Mouse (Mus musculus) CD4-positive helper T cell, adult 2 months (primary cell): ENCODE results near the gene Csnk1g2.
A peak's percentile ranks its signal among the peaks of the same experiment; 100 is the strongest.

ENCODE experiments used
- DNase-seq: peaks from one replicate; pipeline ENCODE4 v3.0.0-alpha.2; 2012; ENCODE audit warnings: low read depth, missing footprints, low spot score

Csnk1g2 gene

GRCm38 (mm10) chr10:80665459-80665858, 42.8 kb downstream of the Csnk1g2 start:
- no peak for DNase-seq

DNA sequence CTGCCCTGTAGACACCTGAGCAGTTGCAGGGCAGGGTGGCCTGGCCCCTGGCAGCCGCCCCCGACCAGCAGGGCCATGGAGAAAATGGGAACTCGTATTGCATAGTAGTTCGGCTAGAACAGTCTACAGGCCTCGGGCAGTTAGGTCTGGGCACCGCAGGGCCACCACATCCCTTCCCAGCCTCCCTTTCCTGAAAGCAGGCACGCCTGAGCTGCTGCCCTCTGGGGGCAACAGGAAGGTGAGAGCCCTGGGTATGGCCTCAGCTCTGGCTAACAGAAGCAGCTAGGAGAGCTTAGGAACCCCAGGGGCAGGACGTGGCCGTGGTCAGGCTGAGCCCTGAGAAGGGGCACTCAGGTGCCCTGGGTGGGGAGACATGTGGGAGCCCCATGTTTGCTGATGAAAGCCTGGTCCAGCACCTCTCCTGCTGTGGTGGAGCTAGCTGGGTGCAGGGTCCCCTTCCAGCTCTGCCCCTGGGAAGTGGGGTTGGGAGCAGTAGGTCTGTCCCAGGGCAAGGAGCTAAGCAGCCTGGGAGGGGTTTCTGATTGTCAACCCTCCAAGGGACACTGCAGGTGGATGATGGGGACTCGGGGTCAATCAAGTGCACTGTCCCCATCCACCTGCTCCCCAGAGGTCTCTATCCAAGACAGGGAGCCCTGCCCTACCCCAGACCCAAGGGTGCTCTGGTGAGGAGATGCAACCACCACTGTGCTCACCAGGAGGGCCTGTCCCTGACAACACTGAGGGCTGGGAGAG, 43.5 kb downstream of the Csnk1g2 start:
- DNase-seq = no peak

GRCm38 (mm10) chr10:80666837-80667412, 44.3 kb downstream of the Csnk1g2 start:
- no peak for DNase-seq

DNA sequence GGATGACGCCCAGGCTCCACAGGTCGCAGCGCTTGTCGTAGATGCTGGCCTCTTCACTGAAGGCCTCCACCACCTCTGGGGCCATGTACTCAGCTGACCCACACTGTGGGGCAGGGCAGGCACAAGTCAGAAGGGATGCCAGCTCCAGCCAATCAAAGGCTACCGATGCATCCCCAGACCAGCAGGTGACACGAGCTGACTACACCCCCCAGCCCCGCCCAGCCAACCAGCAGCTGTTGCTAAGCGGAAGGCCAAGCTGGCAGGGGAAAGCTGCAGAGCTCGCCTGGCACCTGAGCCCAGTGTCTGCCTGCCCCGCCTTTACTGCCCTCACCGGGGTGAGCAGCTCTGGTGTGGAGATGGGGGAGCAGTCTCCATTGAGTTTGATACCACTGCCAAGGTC, 46.0 kb downstream of the Csnk1g2 start:
- no peak for DNase-seq

- DNase-seq = no peak
Measured at GRCm38 (mm10) chr10:80669018-80669417, 46.4 kb downstream of the Csnk1g2 start.

GRCm38 (mm10) chr10:80669737-80670485, 47.3 kb downstream of the Csnk1g2 start:
- no peak for DNase-seq

GRCm38 (mm10) chr10:80670531-80670930, 47.9 kb downstream of the Csnk1g2 start:
- DNase-seq = no peak

- no peak for DNase-seq
Measured at GRCm38 (mm10) chr10:80671251-80671650, 48.6 kb downstream of the Csnk1g2 start.

DNA sequence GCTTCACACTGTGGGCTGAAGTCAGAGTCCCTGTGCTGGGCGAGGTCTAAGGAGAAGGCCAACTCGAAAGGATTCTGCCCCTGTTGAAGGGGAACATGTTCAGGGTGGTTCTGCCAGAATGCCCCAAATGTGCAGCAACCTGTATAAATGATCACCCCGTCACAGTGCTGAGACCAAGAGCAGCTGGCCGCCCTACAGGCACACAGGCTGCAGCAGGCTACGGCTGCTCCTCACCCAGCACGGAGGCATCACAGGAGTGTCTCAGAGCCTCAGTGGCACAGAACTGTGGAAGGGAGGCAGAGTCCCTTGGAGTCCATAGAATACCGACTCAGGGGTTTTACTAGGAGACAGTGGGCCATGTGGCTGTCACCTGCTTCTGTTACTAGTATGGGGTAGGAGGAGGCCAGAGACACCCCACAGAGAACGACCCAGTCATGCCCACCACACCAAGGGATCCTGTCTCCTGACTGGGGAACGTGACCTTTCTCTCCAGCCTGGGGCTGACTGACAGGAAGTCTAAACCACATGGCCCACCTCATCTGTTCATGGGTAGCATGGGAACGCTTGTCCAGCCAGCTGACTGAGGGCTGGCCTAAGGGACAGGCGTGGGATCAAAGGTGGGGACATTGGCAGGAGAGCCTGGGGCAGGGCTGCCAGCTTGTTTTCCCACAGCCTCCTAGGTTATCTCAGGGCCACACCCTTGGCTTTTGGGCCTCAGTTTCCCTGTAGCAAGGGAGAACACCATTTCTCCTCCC, 49.5 kb downstream of the Csnk1g2 start:
- DNase-seq = no peak

- no peak for DNase-seq
Measured at GRCm38 (mm10) chr10:80673690-80674089, 51.1 kb downstream of the Csnk1g2 start.

DNA sequence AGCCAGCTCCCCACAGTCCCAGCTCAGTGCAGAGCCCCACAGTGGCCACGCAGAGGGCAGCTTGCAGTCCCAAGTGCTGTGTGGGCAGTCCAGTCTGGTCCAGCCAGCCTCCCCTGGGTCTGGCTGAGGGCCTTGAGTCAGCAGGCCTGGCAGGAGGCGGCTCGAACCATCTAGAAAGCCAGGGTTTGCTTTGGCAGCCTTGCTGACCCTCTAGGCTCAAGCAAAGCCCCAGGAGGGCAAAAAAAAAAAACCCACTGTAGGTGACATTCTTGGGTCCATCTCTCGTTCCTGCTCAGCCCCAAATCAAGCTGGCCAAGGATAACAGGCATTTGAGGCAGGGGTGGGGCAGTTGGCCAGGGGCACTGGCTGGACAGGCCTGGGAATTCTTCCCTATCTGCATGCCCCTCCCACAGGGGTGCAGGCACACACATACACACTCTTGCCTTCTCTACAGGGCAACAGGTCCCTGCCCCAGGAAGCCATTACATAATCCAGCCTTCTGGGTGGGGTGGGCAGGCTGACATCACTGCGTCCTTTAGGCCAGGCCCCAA, 51.6 kb downstream of the Csnk1g2 start:
- no peak for DNase-seq

- DNase-seq = no peak
Measured at GRCm38 (mm10) chr10:80674851-80675404, 52.3 kb downstream of the Csnk1g2 start.

DNA sequence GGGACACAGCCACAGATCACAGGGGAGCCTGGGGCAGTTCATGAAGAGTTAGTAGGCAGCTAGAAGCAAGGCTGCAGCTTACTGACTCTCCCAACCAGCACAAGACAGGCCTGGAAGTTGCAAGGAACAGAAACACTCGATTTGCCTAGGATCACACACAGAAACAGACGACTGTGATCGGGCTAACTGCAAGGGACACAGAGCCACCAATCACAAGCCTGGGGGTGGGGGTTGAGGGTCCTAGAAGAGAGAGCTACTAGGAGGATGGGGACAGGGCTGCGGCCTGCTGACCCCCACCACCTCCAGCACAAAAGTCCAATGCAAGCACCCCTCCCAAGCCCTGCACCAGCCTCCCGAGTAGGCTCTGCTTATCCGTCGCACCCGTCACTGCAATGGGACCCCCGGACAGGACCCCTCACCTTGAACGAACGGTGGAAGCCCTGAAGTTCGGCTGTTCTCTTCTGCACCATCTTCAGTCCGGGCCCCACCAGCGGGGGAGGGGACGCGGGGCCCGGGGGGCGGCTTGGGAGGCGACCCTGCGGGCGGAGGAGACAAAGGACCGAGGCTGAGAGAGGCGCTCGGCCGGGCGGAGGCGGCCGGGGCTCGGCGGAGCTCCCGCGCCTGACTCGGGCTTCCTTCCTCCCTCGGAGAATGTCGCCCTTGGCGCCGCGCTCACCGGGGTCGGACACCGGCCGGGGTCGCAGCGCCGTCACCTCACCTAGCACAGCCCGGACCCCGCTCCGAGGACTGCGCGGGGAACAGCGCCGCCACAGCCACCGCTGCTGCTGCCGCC, 53.0 kb downstream of the Csnk1g2 start:
- DNase-seq = no peak

- peak; percentile 100 for DNase-seq
Measured at GRCm38 (mm10) chr10:80676198-80676928, 53.7 kb downstream of the Csnk1g2 start.

- DNase-seq = peak; percentile 86
Measured at GRCm38 (mm10) chr10:80677128-80677875, 54.7 kb downstream of the Csnk1g2 start.

- DNase-seq = peak; percentile 95
Measured at GRCm38 (mm10) chr10:80677942-80678436, 55.4 kb downstream of the Csnk1g2 start, which contains the start of gene Mknk2. Gene Mknk2, minus strand, starts transcription at chr10:80678112.

DNA sequence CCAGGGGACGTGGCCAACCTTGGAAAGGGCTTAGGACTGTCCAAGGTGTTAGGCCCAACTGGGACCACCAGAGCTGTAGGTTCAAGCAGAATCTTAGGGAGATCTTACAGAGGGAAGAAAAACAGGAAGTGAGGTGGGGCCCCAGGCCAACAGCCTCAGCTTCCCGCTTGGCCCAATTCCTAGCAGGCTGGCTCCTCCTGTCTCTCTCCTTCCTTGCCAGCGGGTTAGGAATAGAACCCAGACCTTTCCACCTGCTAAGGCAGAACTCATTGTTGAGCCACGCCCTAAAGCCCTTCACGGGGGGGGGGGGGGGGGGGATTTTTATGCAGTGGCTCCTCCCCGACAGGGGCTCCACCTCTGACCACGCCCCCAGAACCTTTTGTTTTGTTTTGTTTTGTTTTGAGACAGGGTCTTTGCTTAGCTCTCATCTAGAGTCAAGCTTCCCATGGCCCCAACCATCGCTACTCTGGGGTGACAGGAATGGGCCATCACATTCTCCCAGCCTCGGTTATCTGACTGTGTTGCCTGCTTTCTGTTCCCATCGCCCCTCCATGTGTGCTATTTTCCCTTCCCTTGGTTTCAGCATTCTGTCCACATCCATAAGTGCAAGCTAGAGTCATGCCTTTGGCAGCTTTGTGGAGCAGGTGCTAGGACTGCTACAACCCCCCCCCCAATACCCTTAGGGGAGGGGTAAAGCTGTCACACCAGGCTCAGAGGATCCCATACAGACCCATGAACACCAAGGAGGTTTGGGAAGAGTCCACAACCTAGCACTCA, 56.2 kb downstream of the Csnk1g2 start:
- DNase-seq = peak; percentile 75
